ENCODE assay signal across 22 mouse cellular contexts in the genomic region with DNA sequence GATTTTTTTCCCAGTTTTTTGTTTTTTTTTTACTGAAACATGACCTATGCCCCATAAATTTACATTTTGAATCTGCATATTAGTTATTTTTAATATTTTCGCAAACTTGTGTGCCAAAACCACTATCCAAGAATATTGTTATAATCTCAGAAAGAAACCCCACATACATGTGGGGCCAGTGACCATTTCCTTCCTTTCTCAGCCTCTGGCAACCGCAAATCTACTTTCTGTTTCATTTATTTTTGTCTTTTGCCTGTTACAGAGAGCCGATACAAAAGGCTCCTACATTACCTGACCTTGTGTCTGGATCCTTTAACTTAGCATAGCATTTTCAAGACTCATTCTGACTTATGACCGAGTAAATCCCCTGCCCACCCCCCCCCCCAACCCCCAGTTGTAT.
DNase-seq lines count a peak whose midpoint lies in the region; ATAC-seq lines count a peak whose summit lies in the region.
"Had no signal": no experiment of that assay in that cellular context is flagged by ENCODE, and none has a peak within 500 bp of the region (broad histone marks: within the 10 kb centered on the region; RNA-seq: fewer than 3 reads in every experiment).

No protein-coding gene starts in this region.

- intact Hi-C loops in heart, postnatal 10 days (cut with DNase I) = loop anchor here (10.0 kb wide), 2 partner anchors 115 to 165 kb away; no protein-coding TSS in a partner anchor

- peak; percentile 3 for DNase-seq in heart, adult 11 months
- no peak for DNase-seq in heart, postnatal 10 days
- peak; percentile 62 for DNase-seq in CD4-positive helper T cell, adult 2 months (ENCODE audit: low read depth, low spot score)
- no peak for DNase-seq in gastrocnemius, adult 8-10 months (ENCODE audit: low spot score in 2 of 2)
- no peak for DNase-seq in retina, embryonic 14.5 days (ENCODE audit: low spot score)
- DNase-seq in right cerebral cortex, adult 2 months (ENCODE audit: low spot score in 2 of 2) = no peak
- DNase-seq: adrenal gland, postnatal 25 days; cerebellum, adult 11 months; cerebellum, postnatal 10 days; embryo, embryonic 11 days; left cerebral cortex, postnatal 4 days; liver, embryonic 13.5 days; thymus, adult 2 months had no signal

- H3K4me1 ChIP-seq in megakaryocyte, embryonic 14.5 days = peaks cover 21% of the 10 kb centered on the region
- H3K4me1 ChIP-seq: embryonic facial prominence, embryonic 15.5 days had no signal

- H3K4me3 ChIP-seq in megakaryocyte, embryonic 14.5 days (replicated peaks) = peak overlapping the region; percentile 80
- H3K4me3 ChIP-seq: embryonic facial prominence, embryonic 15.5 days; heart, embryonic 12.5 days; hindbrain, embryonic 15.5 days; liver, embryonic 13.5 days; stomach, embryonic 15.5 days had no signal

- peak; percentile 52 for ATAC-seq in granulocyte monocyte progenitor cell, adult 5-6 weeks (replicated peaks; ENCODE audit: poor library complexity, severe bottlenecking)
- ATAC-seq: forebrain, embryonic 16.5 days; intestine, postnatal 0 days; lung, postnatal 0 days had no signal

- H3K27me3 ChIP-seq in megakaryocyte, embryonic 14.5 days (replicated peaks) = peaks cover 42% of the 10 kb centered on the region
- H3K27me3 ChIP-seq: embryonic facial prominence, embryonic 15.5 days; heart, embryonic 12.5 days; hindbrain, embryonic 15.5 days; liver, embryonic 13.5 days; stomach, embryonic 15.5 days had no signal

- peaks cover 15% of the 10 kb centered on the region for H3K9me3 ChIP-seq in megakaryocyte, embryonic 14.5 days
- H3K9me3 ChIP-seq: embryonic facial prominence, embryonic 15.5 days; heart, embryonic 12.5 days; hindbrain, embryonic 15.5 days; liver, embryonic 13.5 days; stomach, embryonic 15.5 days had no signal

- no peaks in the 10 kb centered on the region for H3K36me3 ChIP-seq in megakaryocyte, embryonic 14.5 days (replicated peaks; ENCODE audit: low read length)
- H3K36me3 ChIP-seq: embryonic facial prominence, embryonic 15.5 days; heart, embryonic 12.5 days; hindbrain, embryonic 15.5 days; liver, embryonic 13.5 days; stomach, embryonic 15.5 days had no signal

Comparison
In these comparisons a context has a peak if more than half of its experiments do, and no peak if none do; other contexts are left out.
1. DNase-seq: peak in heart, adult 11 months (single experiment) and CD4-positive helper T cell, adult 2 months (single experiment); none in heart, postnatal 10 days (0 of 2), gastrocnemius, adult 8-10 months (0 of 2), retina, embryonic 14.5 days (single experiment) and right cerebral cortex, adult 2 months (0 of 2).